Mouse (Mus musculus): ENCODE data around the gene Nedd8. TPM values are rescaled to one million over a fixed set of nuclear protein-coding genes. Genes with fewer than 3 reads are reported as not detected.
A peak's percentile ranks its signal among the peaks of the same experiment; 100 is the strongest.

The Nedd8 gene
- polyA plus RNA-seq, 1 experiment: 361 TPM

GRCm38 (mm10) chr14:55642679-55643059 is 29.3 kb downstream of the Nedd8 start:
- H3ac ChIP-seq (ENCODE audit: control insufficient read depth, insufficient read length): peak overlapping the region; percentile 73
- TF ChIP-seq POLR2A (IDR thresholded peaks at IDR 0.05; ENCODE audit: insufficient read length, low read depth): no peak
- TF ChIP-seq POLR2AphosphoS2 (IDR thresholded peaks at IDR 0.05; ENCODE audit: insufficient read length, low read depth): no peak
- no peak for TF ChIP-seq TCF12 (IDR thresholded peaks at IDR 0.05; ENCODE audit: insufficient read depth, poor library complexity, severe bottlenecking)
- TF ChIP-seq E2F4 (IDR thresholded peaks at IDR 0.05; ENCODE audit: insufficient read depth): no peak
- peak overlapping the region; percentile 81 for H3K4me3 ChIP-seq
- peak overlapping the region; percentile 96 for H3K4me2 ChIP-seq (ENCODE audit: low read depth)
- H3K36me3 ChIP-seq (ENCODE audit: control insufficient read depth, insufficient read depth): peaks cover 6% of the 10 kb centered on the region
- no peaks in the 10 kb centered on the region for H3K27me3 ChIP-seq (ENCODE audit: control insufficient read depth, insufficient read depth, insufficient read length)
- H3K79me2 ChIP-seq (ENCODE audit: control insufficient read depth, insufficient read depth): peaks cover 50% of the 10 kb centered on the region

GRCm38 (mm10) chr14:55641291-55641690 is 30.6 kb downstream of the Nedd8 start:
- H3ac ChIP-seq (ENCODE audit: control insufficient read depth, insufficient read length): no peak overlapping the region
- peaks cover 6% of the 10 kb centered on the region for H3K36me3 ChIP-seq (ENCODE audit: control insufficient read depth, insufficient read depth)
- no peaks in the 10 kb centered on the region for H3K27me3 ChIP-seq (ENCODE audit: control insufficient read depth, insufficient read depth, insufficient read length)
- no peak overlapping the region for H3K4me2 ChIP-seq (ENCODE audit: low read depth)
- peak overlapping the region; percentile 81 for H3K4me3 ChIP-seq
- peaks cover 50% of the 10 kb centered on the region for H3K79me2 ChIP-seq (ENCODE audit: control insufficient read depth, insufficient read depth)
- no peak for TF ChIP-seq MAX (IDR thresholded peaks at IDR 0.05; ENCODE audit: low read depth)
- TF ChIP-seq USF1 (IDR thresholded peaks at IDR 0.05; ENCODE audit: low read depth): no peak

- Histone ChIP-seq H3ac (ENCODE audit: control insufficient read depth, insufficient read length) (no peak overlapping the region), H3K36me3 (ENCODE audit: control insufficient read depth, insufficient read depth) (peaks cover 6% of the 10 kb centered on the region), H3K27me3 (ENCODE audit: control insufficient read depth, insufficient read depth, insufficient read length) (no peaks in the 10 kb centered on the region), H3K4me3 (no peak overlapping the region), H3K4me2 (ENCODE audit: low read depth) (no peak overlapping the region), H3K79me2 (ENCODE audit: control insufficient read depth, insufficient read depth) (peaks cover 49% of the 10 kb centered on the region)
- no peak for TF ChIP-seq POLR2AphosphoS2 (IDR thresholded peaks at IDR 0.05; ENCODE audit: insufficient read length, low read depth)
- no peak for TF ChIP-seq MYOG (IDR thresholded peaks at IDR 0.05; ENCODE audit: control insufficient read depth in 1 of 3, insufficient read depth in 1 of 3, insufficient read length in 2 of 3, low read depth in 2 of 3)
- TF ChIP-seq REST (IDR thresholded peaks at IDR 0.05; ENCODE audit: insufficient read depth, insufficient read length): no peak
- TF ChIP-seq MYOD1 (IDR thresholded peaks at IDR 0.05; ENCODE audit: control insufficient read depth in 1 of 3, insufficient read length in 2 of 3, low read depth in 2 of 3): no peak
- TF ChIP-seq POLR2A (IDR thresholded peaks at IDR 0.05; ENCODE audit: insufficient read length, low read depth): no peak
- TF ChIP-seq TCF3 (IDR thresholded peaks at IDR 0.05; ENCODE audit: insufficient read length, low read depth): no peak
- TF ChIP-seq E2F4 (IDR thresholded peaks at IDR 0.05; ENCODE audit: insufficient read depth): no peak
- TF ChIP-seq CEBPB (IDR thresholded peaks at IDR 0.05; ENCODE audit: insufficient read depth, poor library complexity, severe bottlenecking): no peak
- no peak for TF ChIP-seq SRF (IDR thresholded peaks at IDR 0.05; ENCODE audit: control insufficient read depth, insufficient read length, low read depth)
- no peak for TF ChIP-seq USF1 (IDR thresholded peaks at IDR 0.05; ENCODE audit: low read depth)
- TF ChIP-seq MAX (IDR thresholded peaks at IDR 0.05; ENCODE audit: low read depth): no peak
- no peak for TF ChIP-seq TCF12 (IDR thresholded peaks at IDR 0.05; ENCODE audit: insufficient read depth, poor library complexity, severe bottlenecking)
These were observed 31.1 kb downstream of the Nedd8 start for GRCm38 (mm10) chr14:55640816-55641215.

GRCm38 (mm10) chr14:55637795-55638194 is 34.1 kb downstream of the Nedd8 start, which contains the start of gene Gm49378:
Gene Gm49378, minus strand, starts transcription at chr14:55637895.
- H3K4me3 ChIP-seq: no peak within 1 kb of the TSS
- H3K4me2 ChIP-seq (ENCODE audit: low read depth): no peak within 1 kb of the TSS
- no peak within 1 kb of the TSS for H3ac ChIP-seq (ENCODE audit: control insufficient read depth, insufficient read length)
- no peaks in the 10 kb centered on the region for H3K27me3 ChIP-seq (ENCODE audit: control insufficient read depth, insufficient read depth, insufficient read length)
- H3K36me3 ChIP-seq (ENCODE audit: control insufficient read depth, insufficient read depth): peaks cover 14% of the 10 kb centered on the region
- peaks cover 27% of the 10 kb centered on the region for H3K79me2 ChIP-seq (ENCODE audit: control insufficient read depth, insufficient read depth)
- TF ChIP-seq POLR2A (IDR thresholded peaks at IDR 0.05; ENCODE audit: insufficient read length, low read depth) (no peak), E2F4 (IDR thresholded peaks at IDR 0.05; ENCODE audit: insufficient read depth) (no peak), POLR2AphosphoS2 (IDR thresholded peaks at IDR 0.05; ENCODE audit: insufficient read length, low read depth) (no peak), REST (IDR thresholded peaks at IDR 0.05; ENCODE audit: insufficient read depth, insufficient read length) (no peak), MAX (IDR thresholded peaks at IDR 0.05; ENCODE audit: low read depth) (no peak), SRF (IDR thresholded peaks at IDR 0.05; ENCODE audit: control insufficient read depth, insufficient read length, low read depth) (no peak), TCF12 (IDR thresholded peaks at IDR 0.05; ENCODE audit: insufficient read depth, poor library complexity, severe bottlenecking) (no peak), TCF3 (IDR thresholded peaks at IDR 0.05; ENCODE audit: insufficient read length, low read depth) (no peak), MYOD1 (IDR thresholded peaks at IDR 0.05; ENCODE audit: control insufficient read depth in 1 of 3, insufficient read length in 2 of 3, low read depth in 2 of 3) (no peak), CEBPB (IDR thresholded peaks at IDR 0.05; ENCODE audit: insufficient read depth, poor library complexity, severe bottlenecking) (no peak)

- TF ChIP-seq USF1 (IDR thresholded peaks at IDR 0.05; ENCODE audit: low read depth) (peak; percentile 62), SRF (IDR thresholded peaks at IDR 0.05; ENCODE audit: control insufficient read depth, insufficient read length, low read depth) (no peak), REST (IDR thresholded peaks at IDR 0.05; ENCODE audit: insufficient read depth, insufficient read length) (no peak), MYOG (IDR thresholded peaks at IDR 0.05; ENCODE audit: control insufficient read depth in 1 of 3, insufficient read depth in 1 of 3, insufficient read length in 2 of 3, low read depth in 2 of 3) (peak; percentile 12 to 82 (median 75)), MAX (IDR thresholded peaks at IDR 0.05; ENCODE audit: low read depth) (peak; percentile 40), CEBPB (IDR thresholded peaks at IDR 0.05; ENCODE audit: insufficient read depth, poor library complexity, severe bottlenecking) (no peak), POLR2AphosphoS2 (IDR thresholded peaks at IDR 0.05; ENCODE audit: insufficient read length, low read depth) (peak; percentile 96), MYOD1 (IDR thresholded peaks at IDR 0.05; ENCODE audit: control insufficient read depth in 1 of 3, insufficient read length in 2 of 3, low read depth in 2 of 3) (peak in 2 of 3 experiments; percentile 35 to 80), POLR2A (IDR thresholded peaks at IDR 0.05; ENCODE audit: insufficient read length, low read depth) (peak; percentile 78), TCF12 (IDR thresholded peaks at IDR 0.05; ENCODE audit: insufficient read depth, poor library complexity, severe bottlenecking) (no peak), TCF3 (IDR thresholded peaks at IDR 0.05; ENCODE audit: insufficient read length, low read depth) (no peak), E2F4 (IDR thresholded peaks at IDR 0.05; ENCODE audit: insufficient read depth) (no peak)
- Histone ChIP-seq H3K4me3 (peak within 1 kb of the TSS; percentile 77), H3ac (ENCODE audit: control insufficient read depth, insufficient read length) (peak within 1 kb of the TSS; percentile 30), H3K27me3 (ENCODE audit: control insufficient read depth, insufficient read depth, insufficient read length) (no peaks in the 10 kb centered on the region), H3K36me3 (ENCODE audit: control insufficient read depth, insufficient read depth) (peaks cover 16% of the 10 kb centered on the region), H3K4me2 (ENCODE audit: low read depth) (peak within 1 kb of the TSS; percentile 90), H3K79me2 (ENCODE audit: control insufficient read depth, insufficient read depth) (peaks cover 9% of the 10 kb centered on the region)
These were observed 36.4 kb downstream of the Nedd8 start, which contains the start of gene Ipo4 for GRCm38 (mm10) chr14:55635523-55636007. Gene Ipo4, minus strand, starts transcription at chr14:55635957.

All from myocyte (in vitro differentiated cells).